Mouse (Mus musculus): ENCODE measurements around the gene Sppl2a.

DNA sequence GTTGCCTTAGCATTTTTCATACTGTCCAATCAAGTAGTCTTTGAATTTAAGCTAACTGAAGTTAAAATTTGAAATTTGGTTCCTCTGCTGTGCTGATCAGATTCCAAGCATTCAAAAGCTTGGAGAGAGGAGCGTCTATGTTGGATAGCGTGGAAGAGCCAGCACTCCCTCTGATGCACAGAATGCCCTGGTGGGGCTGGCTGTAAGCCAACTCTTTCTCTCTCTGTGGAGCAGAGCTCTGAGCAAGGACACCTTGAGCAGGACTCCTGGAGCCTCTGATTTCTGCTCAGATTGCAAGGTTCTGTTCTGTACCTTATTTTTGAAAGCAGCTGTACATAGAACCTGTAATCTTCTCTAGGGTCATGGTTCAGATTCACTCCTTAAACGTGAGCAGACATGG lies 16.8 kb upstream of the Sppl2a start:
- no peak for TF ChIP-seq CTCF (IDR thresholded peaks at IDR 0.05; ENCODE audit: low read depth, low read length)
- no peak for TF ChIP-seq POLR2A (IDR thresholded peaks at IDR 0.05; ENCODE audit: extremely low read depth, insufficient read depth, low read length)
